Mouse (Mus musculus) MN1 (cell line): ENCODE results near the gene Tlr7.
"Not testable (repeated sequence)": the region's sequence is repeated elsewhere in the genome, so short reads cannot be mapped to it uniquely, and the experiment has no call there.

Experiments used
- DNase-seq: peaks from one replicate; pipeline ENCODE4 v3.0.0-alpha.2; 2016; ENCODE audit warnings: low spot score

Tlr7 gene

DNA sequence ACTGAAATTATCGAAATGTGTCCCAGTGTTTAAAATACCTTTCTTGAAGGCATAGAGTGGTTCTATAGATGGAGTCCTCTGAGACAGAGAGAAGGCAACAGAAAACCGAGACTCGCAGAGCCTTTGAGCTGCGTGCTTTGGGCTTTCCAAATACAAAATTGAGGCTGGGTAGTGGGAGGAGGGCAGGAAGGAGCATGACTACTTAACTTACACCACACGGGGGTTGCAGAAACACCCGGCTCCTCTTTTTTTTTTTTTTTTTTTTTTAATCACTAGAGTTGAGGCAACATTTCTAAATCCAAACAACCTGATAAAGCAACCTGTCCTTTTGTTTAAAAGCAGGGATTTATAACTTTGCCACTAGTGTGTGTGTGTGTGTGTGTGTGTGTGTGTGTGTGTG is at the start of gene Tlr7:
TSS of gene Tlr7 (minus strand) at position 160 of the 400 bp plus-strand sequence.
- DNase-seq = no peak

DNA sequence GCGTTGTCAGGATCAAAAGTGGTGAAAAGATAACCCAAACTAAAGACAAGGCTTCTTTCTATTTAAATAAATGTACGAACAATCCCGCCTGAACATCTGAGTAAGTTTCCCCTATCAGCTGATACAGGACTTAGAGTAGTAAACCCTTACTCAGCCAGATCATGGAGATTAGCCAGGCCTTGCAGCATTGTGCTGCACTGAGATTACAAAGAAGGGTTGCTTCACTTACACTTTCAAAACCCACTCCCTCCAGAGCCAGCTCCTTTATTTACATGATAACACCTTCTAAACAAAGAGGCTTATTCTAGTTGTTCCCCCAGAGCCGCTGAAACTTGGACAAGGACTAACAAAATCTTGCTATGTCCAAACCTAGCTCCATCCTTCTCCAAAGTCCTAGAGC is 49.7 kb upstream of the Tlr7 start:
- DNase-seq = no peak

DNA sequence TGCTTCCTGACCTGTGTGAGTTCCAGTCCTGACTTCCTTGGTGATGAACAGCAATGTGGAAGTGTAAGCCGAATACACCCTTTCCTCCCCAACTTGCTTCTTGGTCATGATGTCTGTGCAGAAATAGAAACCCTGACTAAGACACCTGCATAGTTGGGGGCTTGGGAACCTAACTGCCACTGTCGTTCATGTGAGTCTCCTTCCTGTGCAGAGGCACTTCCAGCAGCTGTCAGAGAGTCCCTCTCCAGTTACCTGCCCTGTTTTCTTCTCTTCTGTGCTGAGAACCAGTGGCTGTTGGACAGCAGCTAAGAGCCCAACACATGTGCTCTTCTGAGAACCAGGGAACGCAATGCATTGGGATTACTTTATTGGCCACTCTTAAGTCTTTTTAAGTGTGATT is 30.9 kb upstream of the Tlr7 start:
- DNase-seq = not testable (repeated sequence)

DNA sequence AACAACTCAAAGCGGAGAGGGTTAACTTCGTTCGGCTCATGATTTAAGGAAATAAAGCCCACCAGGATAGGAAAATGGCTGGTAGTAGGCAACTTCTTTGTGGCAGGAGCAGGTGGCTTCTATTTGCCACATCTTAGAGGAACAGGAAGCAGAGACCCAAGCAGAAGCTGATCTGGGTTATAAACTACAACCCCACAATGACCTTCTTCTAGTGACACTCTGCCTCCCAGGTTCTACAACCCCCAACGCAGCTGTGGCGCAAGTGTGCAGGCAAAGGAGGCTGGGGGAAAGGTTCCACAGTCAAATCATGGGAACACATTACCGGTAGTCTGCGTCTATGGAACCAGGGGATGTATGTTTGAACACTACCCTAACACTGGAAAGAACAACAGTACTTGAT is 29.3 kb upstream of the Tlr7 start:
- no peak for DNase-seq

DNA sequence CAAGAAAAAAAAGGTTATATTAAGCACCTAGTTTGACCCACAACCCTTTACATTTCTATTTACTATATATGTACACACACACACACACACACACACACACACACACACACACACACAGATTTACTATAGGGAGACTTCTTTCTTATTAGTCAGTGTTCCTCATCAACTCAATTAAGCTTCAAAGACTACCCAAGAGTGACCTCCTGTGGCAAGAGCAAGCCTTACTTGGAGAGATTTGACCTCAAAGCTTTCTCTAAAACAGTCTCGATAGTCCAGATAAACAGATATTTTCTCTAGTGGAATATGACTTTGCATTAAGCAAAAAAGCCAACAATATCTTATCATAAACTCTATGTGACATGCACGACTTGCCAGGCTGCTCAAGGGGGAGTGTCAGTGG is 27.1 kb upstream of the Tlr7 start:
- peak; percentile 30 for DNase-seq

DNA sequence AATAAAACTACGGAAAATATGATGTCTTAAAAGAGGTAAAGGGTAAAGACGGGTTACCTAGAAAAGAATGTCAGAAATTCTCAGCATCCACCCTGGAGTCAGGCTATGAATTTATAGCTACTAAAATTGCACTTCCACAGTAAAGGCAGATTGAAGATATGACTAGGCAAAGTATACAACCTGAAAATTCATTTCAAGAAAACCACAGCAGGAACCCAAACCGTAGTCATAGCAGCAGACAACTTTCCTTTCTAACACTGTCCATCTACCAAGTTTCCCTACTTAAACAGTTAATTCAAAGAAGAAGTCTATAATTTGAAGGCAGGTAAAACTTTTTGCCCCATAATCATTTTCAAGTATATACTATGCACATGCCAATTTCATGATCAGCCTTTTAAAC is 25.6 kb upstream of the Tlr7 start:
- no peak for DNase-seq

DNA sequence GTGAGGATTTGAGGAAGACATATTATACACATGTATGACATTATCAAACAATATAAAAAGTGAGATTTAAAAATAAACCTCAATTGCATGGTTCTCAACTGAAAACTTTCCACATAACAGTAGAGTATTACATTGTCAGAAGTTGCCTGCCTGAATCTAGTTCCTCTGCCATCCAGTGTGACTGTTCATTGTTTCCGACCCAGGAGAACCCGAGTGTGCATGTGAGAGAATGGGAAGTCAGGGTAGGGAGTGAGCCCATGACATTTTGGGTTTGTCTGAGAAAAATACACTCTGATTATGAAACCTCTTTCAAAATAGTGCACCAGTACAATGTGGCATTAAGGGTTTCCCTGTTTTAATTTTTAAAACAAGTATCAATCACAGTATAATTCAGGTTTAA is 23.3 kb upstream of the Tlr7 start:
- DNase-seq = no peak

DNA sequence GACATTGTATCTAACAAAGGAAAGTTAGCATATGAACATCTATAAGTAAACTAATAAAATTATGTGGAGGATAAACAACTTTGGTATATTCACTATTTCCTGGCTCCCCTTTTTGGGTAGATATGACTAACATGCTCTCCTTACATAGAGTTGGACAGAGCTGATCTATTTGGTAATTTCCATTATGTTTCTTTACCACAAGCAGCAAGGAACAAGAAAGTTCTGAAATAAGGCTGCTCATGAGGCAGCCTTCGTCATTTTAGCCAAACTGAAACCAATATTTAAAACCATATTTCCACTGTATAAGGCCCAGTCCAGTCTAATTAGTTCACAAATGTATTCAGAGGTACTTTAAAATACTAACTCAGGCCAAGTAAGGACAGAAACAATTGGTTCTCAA is 16.1 kb upstream of the Tlr7 start:
- no peak for DNase-seq

DNA sequence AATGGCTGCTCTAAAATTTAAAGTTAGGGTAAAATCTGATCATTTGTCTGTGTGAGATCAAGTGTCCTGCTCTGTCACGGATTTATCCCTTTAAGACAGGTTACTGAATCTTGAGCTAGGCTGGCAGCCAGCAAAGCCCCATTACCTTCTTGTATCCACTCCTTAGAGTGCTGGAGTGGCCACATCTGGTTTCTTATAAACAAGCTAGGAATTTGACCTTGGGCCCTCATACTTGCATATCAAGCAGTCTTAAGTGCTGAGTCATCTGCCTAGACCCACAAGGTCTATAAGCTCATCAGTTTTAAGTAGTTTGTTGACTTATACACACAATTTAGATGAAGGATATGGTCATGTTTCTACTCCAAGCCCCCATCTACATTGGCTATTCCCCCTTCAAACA is 14.0 kb upstream of the Tlr7 start:
- DNase-seq = no peak

DNA sequence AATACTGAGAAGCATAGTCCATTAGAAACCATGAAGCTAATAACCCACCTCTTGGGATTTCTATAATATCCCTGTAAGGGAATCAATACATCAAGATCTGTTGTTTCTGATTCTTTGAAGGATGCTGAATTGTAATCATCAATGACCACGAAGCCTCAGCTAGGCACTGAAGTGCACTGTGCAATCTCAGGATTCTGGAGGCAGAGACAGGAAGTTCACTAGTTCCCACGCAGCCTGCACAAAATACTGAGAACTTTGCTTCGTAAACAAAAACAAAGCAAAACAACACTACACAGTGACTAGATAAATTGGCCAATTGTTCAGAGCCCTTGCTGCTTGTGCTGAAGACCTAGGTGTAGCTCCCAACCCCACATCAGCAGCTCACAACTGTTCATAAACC is 11.5 kb upstream of the Tlr7 start:
- DNase-seq = no peak

DNA sequence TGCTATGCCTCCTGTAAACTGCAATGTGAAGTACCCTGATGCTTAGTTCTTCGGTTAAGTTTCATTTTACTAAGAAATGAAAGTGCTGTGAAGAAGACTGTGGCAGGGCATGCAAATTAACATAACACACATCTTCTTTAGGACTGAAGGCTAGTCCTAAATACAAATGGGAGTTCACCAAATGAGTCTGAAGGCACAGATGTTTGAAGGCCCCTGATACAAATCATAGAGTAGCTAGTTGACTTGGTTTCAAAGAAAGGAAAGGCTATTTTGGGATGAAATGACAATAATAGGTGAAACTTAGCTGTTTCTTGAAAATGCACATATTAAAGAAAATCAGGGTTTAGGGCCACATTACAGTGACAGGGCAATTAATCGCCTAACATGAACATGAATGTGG is 9.8 kb upstream of the Tlr7 start:
- DNase-seq = no peak

DNA sequence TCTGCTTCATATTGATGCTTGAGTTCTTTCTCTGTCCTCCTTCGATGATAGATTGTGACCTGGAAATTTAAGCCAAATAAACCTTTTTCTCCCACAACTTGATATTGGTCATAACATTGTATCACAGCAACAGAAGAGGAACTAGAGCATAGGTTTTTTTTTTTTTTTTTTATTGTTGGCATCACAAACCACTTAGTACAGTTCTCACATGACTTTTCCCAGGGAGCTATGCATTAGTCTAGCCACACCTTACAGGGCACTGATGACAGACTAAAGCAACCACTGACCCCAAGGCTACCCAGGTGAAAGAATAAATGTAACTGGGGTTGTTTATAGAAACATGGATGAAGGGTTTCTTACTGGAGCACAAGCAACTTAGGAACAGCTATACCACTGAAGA is 7.6 kb upstream of the Tlr7 start:
- no peak for DNase-seq

DNA sequence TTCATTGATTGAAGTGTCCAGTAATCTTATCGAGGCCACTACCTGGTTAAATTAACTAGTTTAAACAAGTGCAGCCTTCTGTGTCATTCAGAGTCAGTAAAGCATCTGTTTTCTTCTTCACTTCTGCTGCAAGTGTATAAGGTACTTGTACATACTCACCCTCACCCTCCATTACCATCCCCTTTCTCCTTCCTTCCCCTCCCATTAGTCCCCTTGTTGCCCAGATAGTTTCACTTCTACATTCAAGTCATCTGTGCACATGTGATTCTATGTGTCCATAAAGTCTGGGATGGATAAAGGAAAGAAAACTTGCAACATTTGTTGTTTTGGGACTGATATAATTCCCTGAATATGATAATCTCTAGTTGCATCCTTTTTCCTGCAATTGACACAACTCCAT is 4.2 kb upstream of the Tlr7 start:
- no peak for DNase-seq

DNA sequence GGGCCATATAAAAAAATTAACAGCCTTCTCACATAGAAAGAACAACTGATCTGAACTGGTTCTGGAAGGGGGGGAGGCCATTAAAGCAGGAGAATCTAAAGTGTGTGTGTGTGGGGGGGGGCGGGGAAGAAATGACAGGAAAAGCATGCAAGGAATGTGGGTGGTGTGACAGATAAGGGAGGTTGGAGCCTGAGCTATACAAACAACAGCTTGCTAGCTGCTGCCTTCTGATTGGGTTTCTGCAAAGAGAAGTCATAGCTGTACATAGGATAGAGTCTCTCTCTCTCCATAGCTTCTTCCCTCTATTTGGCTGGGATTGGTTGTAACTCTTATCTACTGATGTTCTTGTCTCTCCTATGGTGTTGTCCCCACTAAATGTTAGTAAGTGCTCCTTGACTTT is 2.2 kb upstream of the Tlr7 start:
- DNase-seq = no peak

DNA sequence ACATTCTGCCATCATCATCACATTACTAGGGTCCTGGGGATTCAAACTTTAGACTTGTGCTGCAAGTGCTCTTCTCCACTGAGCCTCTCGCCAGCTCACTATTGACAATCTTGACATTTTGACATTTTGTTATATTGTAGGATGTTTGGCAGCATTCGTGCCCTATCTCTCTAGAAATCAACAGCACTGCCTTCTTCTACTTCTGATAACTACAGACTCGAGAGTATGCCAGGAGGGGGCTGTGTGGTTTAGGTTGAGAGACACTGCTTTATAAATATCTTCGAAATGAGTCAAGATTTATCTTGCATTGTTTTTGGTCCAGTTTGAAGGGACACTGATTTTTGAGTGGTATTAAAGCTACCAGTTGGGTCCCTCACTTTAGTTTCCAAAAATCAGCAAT is 635 bp upstream of the Tlr7 start:
- no peak for DNase-seq

DNA sequence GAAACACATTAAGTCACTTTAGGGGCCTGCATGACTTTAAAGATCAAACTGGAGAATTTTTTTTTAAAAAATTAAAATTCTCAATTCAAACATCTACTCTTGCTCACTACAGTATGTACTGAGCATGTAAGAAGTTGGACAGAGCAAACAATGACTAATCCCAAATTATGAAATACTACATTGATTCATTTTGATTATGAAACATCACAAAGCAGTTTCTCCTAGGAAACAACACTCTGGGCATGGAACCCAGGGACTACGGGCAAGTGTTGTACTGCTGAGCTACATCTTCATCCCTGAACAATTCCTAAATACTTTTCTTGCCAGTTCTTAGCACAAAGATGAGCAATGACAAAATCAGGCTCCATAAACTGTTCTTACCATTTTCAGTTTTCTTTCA is 738 bp downstream of the Tlr7 start:
- no peak for DNase-seq

DNA sequence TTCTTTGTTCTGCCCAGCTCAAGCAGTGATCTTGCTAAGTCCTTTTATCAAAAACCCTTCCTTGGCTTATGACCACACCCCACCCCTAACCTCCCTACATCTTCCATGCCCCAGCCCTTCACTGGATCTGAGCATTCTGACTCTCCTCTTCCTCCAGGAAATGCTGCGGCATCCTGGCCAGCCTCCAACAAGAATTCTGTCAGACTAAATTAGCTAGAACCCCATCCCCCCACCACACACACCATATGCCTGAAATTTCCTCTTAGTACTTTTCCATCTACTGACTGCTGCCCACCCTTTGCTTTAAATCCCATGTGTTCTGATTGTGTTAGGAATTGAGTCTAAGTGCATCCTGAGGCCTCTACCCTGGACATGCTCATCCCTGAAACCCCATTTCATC is 1.3 kb downstream of the Tlr7 start:
- no peak for DNase-seq

DNA sequence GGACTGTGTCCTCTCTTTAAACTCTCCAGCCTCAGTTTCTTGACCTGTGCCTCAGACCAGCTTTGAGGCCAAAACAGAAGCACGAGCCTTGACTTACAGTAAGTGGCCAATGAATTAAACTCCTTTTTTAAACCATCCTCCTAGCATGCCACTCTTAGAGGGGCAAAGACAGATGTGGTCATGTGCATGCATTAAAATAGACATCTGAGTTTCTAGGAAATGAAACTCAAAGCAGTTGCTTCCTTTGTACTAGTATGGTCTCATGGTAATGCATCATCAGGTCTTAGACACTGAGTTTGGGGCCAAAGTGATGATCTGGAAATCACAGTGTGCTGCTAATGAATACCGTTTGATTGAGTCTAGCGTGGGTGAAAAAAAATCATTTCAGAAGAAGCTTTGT is 1.8 kb downstream of the Tlr7 start:
- no peak for DNase-seq

DNA sequence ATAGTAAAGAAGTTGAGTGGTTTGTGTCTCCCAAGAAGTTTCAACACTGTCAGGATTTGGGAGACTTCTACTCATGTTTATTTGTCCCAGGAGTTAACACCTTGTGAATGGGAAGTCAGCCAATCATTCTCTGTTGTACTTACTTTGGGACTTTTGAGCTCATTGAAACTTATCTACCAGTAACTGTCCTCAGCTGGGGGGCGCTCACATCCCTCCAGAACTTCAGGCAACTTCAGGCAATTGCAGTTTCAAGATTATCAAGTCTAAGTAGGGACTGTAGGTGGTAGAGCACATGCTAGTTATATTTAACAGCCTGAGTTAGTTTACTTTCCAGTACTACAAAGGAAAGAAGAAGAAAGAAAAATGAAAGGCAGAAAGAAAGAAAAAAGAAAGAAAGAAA is 6.6 kb downstream of the Tlr7 start:
- no peak for DNase-seq

DNA sequence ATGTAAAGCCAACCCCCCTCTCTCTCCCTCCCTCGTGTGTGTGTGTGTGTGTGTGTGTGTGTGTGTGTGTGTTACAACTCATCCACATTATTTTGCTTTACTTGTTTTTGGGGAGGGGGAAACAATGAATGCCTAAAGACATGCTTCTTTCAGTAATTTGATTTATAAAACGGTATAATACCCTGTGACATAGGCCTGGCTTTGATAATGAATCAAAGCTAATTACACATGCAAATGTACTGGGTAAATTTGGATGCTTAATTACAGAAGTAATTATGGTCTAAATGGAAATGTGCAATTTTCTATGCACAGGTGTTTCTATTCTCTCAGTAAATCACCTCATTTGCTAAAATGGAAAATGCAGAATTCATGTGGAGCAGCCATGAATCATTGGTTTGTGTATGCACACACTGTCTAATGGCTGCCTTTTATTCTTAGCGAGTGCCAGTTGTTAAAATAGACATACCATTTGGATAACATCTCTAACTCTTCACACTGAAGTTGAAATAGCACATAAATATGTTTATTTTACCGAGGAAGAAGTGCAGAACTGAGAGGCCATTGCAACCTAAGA is 9.0 kb downstream of the Tlr7 start:
- DNase-seq = no peak

DNA sequence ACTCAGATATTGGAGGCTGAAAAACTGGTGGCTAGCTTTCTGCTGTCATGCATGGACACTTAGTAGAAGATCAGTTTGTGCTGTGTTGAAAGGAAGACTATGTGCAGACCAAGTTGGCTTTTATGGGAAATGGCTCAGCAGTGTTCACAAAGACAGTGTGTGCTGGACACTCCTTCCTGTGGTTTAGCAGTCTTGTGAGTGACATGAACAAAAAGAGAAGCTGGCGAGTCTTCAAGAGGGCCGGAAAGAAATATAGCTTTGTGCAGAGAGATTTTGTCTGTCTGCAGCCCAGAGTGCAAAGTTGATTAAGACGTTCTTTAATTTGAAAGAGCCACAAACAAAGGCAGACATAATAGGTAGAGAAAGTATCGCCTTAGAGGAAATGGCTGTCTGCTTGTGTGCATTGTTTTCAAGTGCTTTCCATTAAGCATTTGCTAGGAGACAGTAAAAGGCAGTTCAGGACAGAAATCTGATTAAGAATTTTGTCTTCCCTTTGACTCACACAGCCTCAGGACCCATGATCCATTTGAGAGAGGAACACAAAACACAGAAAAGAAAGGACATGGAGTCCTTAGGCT is 11.4 kb downstream of the Tlr7 start:
- DNase-seq = no peak

DNA sequence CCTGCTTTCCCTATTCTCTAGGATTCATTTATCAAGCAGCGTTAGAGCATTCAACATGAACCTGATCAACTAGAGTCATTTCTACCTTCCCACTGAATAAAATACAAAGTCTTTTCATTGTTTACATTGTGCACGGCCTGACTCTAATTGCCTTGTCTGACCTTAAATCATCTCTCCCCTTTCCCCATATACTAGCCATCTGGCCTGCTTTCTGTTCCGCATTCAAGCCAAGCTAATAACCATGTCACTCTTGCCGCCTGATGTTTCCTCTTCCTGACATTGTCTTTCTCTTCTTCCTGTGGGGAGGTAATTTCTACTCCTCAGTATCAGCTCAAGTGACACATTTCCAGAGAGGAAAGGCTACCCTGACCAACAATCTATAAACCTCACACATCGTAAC is 14.6 kb downstream of the Tlr7 start:
- no peak for DNase-seq

DNA sequence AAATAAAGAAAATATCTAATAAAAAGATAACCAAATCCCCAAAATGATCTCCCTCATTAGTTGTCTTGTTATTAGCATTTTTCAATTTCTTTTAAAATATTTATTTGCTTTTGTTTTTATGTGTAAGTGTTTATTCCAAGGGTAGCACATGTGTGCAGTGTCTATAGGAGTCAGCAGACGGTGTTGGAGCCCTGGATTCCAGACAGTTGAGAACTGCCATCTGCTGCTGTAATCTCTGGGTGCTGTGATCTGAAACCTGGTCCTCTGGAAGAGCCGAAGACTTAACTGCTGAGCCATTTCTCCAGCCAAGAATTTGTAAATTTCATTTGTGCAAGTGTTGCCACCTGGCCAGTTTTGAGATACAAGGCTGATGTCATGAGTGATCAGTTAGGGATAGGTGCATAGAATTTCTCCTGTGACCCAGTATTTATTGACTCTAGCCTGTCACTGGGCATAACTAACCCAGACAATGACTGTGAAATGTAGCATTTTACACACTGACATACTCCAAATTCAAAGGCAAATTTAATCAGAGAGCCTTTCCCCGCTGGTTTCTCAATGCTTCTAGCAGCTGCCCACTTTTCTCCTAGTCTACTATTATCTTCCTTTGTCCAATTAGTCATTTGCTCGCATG is 15.1 kb downstream of the Tlr7 start:
- no peak for DNase-seq

DNA sequence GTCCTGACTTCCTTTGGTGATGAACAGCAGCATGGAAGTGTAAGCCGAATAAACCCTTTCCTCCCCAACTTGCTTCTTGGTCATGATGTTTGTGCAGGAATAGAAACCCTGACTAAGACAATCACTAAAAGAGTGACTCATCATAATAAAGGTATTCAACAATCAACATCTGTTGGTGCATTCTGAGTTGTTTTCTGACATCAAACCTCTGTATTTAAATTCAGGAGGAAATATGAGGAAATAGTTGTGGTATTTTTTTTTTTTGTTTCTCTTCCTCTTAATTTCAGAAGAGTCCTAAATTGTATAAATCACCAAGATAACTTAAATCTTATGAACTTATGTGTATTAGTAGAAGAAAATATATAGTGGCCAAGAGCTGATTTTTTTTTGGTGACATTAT is 28.3 kb downstream of the Tlr7 start:
- not testable (repeated sequence) for DNase-seq
